Mouse (Mus musculus) liver, postnatal 0 days (tissue): ENCODE measurements around the gene Prph2.

Experiments used
- CTCF ChIP-seq: sonication (generic); IDR thresholded peaks from 2 replicates; pipeline ENCODE4 v1.5.1; 2016; ENCODE audit warnings: antibody characterized with exemption, low read depth
- EP300 ChIP-seq: IDR thresholded peaks from 2 replicates; pipeline ENCODE4 v1.6.1; 2016; ENCODE audit warnings: antibody characterized with exemption, low read depth, mild to moderate bottlenecking

DNA sequence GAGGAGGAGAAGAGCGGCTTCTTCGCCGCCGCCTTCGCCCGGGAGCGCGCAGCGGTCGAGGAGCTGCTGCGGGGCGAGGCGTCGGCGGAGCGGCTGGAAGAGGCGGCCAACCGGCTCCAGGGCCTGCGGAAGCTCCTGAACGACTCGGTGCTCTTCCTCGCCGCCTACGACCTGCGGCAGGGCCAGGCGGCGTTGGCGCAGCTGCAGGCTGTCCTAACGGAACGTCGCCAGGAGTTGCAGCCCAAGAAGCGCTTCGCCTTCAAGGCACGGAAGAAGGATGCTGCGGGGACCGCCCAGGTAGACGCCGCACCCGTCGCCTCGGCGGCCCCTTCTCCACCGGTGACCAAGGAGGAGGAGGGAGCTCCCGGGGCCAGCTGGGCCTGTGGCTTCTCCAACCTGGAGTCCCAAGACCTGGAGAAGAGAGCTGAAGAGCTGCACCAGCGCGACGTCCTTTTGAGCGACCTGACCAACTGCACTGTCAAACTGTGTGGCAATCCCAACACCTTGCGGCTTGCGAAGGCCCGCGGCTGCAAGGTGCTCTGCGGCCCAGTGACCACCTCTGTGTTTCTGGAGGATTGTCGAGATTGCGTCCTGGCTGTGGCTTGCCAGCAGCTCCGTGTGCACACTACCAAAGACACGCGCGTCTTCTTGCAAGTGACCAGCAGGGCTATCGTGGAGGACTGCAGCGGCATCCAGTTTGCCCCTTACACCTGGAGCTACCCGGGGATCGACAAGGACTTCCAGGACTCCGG is 19.2 kb upstream of the Prph2 start:
- TF ChIP-seq CTCF (no peak), EP300 (no peak)
